Mouse (Mus musculus): ENCODE results near the gene Vmn1r58.
"Not testable (repeated sequence)": the region's sequence is repeated elsewhere in the genome, so short reads cannot be mapped to it uniquely, and the experiment has no call there.

The Vmn1r58 gene

DNA sequence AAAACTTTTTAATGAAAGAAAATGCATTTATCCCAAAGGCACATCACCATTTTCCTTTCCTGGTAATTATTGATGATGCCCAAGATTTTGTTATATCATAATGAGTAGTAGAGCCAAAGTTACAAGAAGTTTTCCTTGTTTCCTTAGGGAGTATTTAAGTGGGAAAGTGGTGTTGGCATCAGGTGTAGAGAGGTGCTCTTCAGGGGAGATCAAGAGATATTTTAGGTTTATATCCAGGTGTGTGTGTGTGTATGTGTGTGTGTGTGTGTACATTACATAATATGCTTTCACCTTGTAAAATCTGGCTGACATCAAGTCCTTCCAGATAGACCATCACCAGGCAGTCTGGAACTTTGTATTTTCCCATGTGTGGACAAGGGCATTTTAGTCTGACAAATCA lies at the start of gene Vmn1r58:
TSS of gene Vmn1r58 (minus strand) at position 101 of the 400 bp plus-strand sequence.
- in situ Hi-C loops (cut with MseI, MboI), result not testable (repeated sequence)

GRCm38 (mm10) chr7:5456674-5457073 lies 43.5 kb upstream of the Vmn1r58 start, which contains the start of gene Vmn1r59:
TSS of gene Vmn1r59 (minus strand) at chr7:5456774.
- in situ Hi-C loops (cut with MseI, MboI), result loop anchor here (5.0 to 10.0 kb wide), 2 partner anchors 239 to 242 kb away; partner anchors contain the start of gene Vmn1r57 (in 2 of the 2)

GRCm38 (mm10) chr7:5454011-5454410 lies 40.8 kb upstream of the Vmn1r58 start:
- in situ Hi-C loops (cut with MseI, MboI), result loop anchor here in 1 of 2 experiments (10.0 kb wide), 1 partner anchor 239 kb away; the partner anchor contains the start of gene Vmn1r57

- in situ Hi-C loops (cut with MseI, MboI), result no loop called here
These were observed 35.4 kb upstream of the Vmn1r58 start for GRCm38 (mm10) chr7:5448627-5449026.

DNA sequence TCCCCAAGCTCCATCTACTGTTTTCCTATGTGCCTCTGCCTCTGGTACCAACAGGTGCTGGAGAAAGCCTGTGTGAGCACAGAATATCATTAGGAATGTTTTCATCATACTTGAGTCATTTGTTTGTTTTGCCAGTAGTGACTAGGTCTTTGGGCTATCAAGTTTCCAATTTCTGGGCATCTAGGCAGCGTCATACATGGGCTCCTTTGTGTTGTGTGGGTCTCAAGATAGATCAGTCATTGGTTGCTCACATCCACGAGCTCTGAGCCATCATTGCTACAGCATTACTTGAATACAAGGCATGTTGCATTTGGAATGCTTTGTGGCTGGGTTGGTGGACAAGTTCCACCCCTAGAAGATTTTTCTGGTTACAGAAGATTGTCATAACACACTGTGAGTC lies 7.0 kb downstream of the Vmn1r58 start:
- in situ Hi-C loops (cut with MseI, MboI), result no loop called here

GRCm38 (mm10) chr7:5366724-5367123 lies 46.5 kb downstream of the Vmn1r58 start:
- in situ Hi-C loops (cut with MseI, MboI), result no loop called here

DNA sequence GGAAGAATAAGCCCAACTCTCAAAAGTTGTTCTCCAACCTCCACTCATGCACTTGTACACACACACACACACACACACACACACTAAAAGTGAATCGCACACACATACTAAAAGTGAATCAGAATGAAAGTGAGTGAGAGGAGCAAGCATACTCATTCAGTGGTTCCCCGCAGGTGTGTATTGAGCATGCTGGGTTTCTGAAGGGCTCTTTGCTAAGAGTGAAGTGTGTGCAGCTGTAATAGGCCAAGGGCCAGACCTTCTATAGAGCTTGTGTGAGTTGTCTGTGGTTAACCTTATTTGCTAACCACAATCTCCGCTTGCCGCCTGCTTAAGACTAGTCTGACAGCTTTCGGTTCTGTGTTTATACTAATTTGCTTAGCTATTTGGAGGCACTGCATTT lies 49.6 kb downstream of the Vmn1r58 start:
- in situ Hi-C loops (cut with MseI, MboI), result no loop called here

Data from mouse trophoblast stem cell (cell line).